Mouse (Mus musculus): ENCODE measurements around the gene Nacc2.

- no peak for TF ChIP-seq CTCF (IDR thresholded peaks at IDR 0.05; ENCODE audit: low read depth)
- TF ChIP-seq EP300 (IDR thresholded peaks at IDR 0.05; ENCODE audit: low read depth): no peak
Observed at GRCm38 (mm10) chr2:26062742-26063427, 60.1 kb downstream of the Nacc2 start.
